Mouse (Mus musculus) pancreas, adult 10 weeks (tissue): Measurements from ENCODE around the gene 0610009B22Rik. TPM values are rescaled to one million over a fixed set of nuclear protein-coding genes. Genes with fewer than 3 reads are reported as not detected.

Experiments
- polyA plus RNA-seq: library from polyadenylated mRNA; stranded (reverse); fragments of 350-450 nt; fragmentation: Illumina TruSeq; extraction: RNeasy Lipid Tissue Mini Kit (QIAGEN cat#74804); gene quantifications from one replicate; pipeline ENCODE4 v1.2.3, GENCODE M21; 2015; ENCODE audit warnings: low read depth, low replicate concordance; ENCODE audit not compliant: insufficient read depth

The 0610009B22Rik gene
- 10.3 TPM for polyA plus RNA-seq

DNA sequence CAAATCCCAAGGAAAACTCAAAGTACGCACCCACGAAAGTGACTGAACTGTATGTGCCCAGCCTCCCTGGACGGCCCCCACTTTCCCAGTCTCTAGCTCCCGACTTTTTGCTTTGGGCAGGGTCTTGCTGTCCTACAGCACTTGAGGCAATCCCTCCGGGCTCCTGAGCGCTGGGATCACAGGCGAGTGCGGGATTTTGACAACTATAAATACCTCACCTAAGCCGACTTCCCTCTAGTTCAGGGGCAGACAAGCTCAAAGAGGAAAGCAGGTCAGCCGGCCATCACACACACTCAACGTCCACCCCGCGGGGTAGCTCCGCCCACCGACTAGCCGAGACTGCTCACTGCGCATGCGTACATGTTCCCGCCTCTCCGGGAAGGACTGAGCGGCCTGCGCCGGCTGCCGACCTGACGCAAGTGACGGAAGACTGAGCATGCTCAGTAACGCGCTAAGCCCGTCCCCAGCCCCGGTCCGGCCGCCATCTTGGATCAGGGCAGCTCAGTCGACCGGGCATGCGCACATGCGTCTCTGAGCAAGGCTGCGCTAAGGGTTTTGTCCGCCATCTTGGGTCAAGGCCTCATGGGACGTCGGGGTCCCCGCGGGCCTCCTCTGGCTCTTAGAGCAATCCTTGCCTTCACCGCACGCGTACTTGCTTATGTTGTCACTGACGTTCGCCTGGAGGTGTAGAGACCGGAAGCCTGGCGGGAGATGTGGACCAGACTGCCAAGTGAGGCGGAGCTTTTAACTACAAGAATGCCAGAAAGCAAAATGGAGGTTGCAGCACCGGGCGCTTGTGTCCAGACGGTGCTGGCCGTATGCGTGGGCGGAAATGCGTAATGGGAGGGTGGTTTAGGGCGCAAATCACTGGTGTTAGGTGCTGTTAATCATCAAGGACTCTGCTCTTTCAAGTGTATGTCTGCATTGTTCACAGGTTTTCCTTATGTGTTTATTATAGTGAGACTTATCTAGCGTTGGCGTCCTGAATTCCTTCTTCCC lies at the start of gene 0610009B22Rik:
Gene 0610009B22Rik (minus strand): TSS at position 545 of the 999 bp plus-strand sequence.

DNA sequence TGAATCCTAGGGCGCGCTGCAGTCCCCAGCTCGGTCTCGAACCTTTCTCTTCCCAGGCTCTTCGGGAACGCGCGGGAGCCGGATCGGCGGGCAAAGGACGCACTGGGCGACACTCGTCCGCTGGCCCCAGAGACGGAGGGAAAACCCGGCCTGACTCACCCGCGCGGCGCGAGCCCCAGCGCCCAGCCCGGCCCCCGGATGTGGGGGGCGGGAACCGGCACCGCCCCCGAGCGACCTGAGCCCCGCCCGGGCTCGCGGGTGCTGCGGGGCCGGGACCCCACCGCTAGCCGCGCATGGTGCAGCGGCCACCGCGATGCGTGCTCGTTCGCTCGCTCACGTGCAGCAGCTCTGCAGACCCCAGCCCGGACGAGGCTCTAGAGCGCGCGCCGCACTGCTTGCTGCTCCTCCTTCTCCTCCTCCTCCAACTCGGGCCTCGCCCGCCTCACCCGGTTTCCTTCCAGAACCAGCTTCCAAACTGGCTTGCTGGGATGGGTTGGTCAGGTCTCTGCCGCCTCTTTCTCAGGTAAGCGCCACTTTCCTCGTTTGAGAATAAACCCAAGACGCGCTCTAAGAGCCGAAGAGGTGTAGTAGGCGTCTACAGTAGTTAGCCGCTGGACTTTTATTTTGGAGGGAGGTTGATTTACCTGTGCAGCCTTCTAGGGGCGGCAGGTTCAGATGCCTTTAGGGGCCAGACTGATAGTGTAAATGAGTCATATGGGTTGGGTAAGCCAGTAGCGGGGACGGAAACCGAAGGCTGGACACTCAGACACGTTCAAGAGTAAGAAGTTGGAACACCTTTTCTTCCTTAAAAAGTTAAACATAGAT lies 37.8 kb downstream of the 0610009B22Rik start, which contains the start of the genes N4bp3 and D930048N14Rik:
Gene N4bp3 (minus strand): TSS at position 152 of the 825 bp plus-strand sequence.
Gene D930048N14Rik (plus strand): TSS at position 264 of the 825 bp plus-strand sequence.

DNA sequence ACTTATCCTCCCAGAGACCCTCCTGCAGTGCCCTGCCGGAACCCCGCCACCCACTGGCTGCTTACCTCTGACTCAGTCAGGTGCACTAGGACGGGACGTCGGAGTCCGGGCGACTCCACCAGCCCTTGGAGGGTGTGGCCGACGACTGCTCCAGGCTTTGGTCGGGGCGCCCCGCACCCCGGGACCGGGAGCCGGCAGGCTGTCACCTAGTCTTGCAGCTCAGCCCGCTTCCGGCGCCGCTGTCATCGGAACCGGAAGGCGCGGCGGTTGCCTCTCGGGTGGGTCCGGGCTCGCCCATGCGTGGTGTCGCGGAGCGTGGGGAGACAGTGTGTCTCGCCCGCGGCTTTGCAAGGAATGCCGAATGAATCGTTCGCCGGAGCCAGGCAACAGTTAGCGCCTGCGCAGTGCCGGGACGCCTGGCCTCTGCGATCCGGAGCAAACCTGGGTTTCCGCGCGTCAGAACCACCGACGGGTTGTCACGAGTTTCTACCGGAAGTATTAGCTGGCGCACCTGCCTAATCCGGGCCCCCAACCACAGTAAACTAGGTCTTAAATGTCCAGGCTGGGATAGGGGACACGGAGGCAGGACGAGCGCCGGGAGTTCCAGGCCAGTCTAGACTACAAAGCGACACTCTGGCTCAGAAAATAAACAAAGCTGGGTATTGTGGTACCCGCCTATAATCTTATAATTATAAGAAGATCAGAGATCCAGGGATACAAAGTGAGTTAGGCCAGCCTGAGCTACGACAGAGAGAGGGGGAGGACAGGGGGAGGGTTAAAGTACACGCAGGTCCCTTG lies 53.0 kb downstream of the 0610009B22Rik start, which contains the start of gene Rmnd5b:
Gene Rmnd5b (minus strand): TSS at position 372 of the 798 bp plus-strand sequence.

Other genes with a start within 250 kb of the 0610009B22Rik start
- gene Phykpl, start 104.1 kb downstream of the 0610009B22Rik start, polyA plus RNA-seq = 3.4 TPM
- gene Hnrnpab, start 82.0 kb downstream of the 0610009B22Rik start, polyA plus RNA-seq = 31.3 TPM
- 18.4 TPM for gene Nhp2, start 69.1 kb downstream of the 0610009B22Rik start, polyA plus RNA-seq
- gene Rmnd5b, start 53.0 kb downstream of the 0610009B22Rik start, polyA plus RNA-seq = 10.1 TPM
- 1.7 TPM for gene N4bp3, start 38.0 kb downstream of the 0610009B22Rik start, polyA plus RNA-seq
- gene D930048N14Rik, start 37.9 kb downstream of the 0610009B22Rik start, polyA plus RNA-seq = 1.5 TPM
- gene Sec24a, start 74.8 kb upstream of the 0610009B22Rik start, polyA plus RNA-seq = 3.4 TPM
- 9.3 TPM for gene Sar1b, start 74.8 kb upstream of the 0610009B22Rik start, polyA plus RNA-seq
- gene Jade2, start 168.8 kb upstream of the 0610009B22Rik start, polyA plus RNA-seq = 4.3 TPM